Comparison of ENCODE assay signal across 20 mouse cellular contexts in the genomic region with DNA sequence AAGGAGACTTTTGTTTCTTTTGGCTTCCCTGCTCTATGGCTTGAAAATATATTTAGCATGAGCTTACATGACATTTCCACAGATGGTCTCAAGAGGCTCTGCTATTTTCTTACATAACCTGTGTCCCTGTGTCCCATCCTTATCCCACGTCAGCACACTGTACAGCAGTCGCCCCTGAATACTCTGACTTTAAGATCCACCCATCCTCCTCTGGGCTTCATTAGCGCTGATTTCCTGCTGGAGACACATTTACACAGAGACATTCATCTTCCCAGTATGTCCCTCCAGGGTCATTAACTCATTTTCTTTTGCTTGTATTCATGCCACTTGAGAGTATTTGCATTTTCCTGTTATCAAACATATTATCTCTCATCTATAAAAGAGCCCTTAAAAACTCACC.
A peak's percentile ranks its signal among the peaks of the same experiment; 100 is the strongest.
DNase-seq lines count a peak whose midpoint lies in the region; ATAC-seq lines count a peak whose summit lies in the region.
"Had no signal": no experiment of that assay in that cellular context is flagged by ENCODE, and none has a peak within 500 bp of the region (broad histone marks: within the 10 kb centered on the region; RNA-seq: fewer than 3 reads in every experiment).

No protein-coding gene starts in this region.

- 20% methylated on average over 3 of the region's 3 CpGs for WGBS in neural tube, embryonic 15.5 days

- H3K4me2 ChIP-seq in neural tube, embryonic 15.5 days = no peak overlapping the region
- H3K4me2 ChIP-seq: embryonic facial prominence, embryonic 13.5 days; heart, embryonic 11.5 days had no signal

- DNase-seq in heart, adult 11 months = peak; percentile 94
- no peak for DNase-seq in heart, adult 8-10 months (ENCODE audit: low spot score)
- peak; percentile 18 for DNase-seq in kidney, postnatal 14 days
- DNase-seq in kidney, adult 11 months = no peak
- peak; percentile 34 for DNase-seq in mesoderm, embryonic 11.5 days (ENCODE audit: low read depth, low spot score)
- DNase-seq: adrenal gland, adult 8-10 months; cerebellum, adult 9-11 months; gastrocnemius, postnatal 14 days; heart, postnatal 10 days; liver; spleen, adult 18-20 months; thymus, postnatal 25 days had no signal

- H3K4me3 ChIP-seq in neural tube, embryonic 15.5 days (replicated peaks) = no peak overlapping the region
- H3K4me3 ChIP-seq: embryonic facial prominence, embryonic 13.5 days had no signal

- H3K4me1 ChIP-seq in neural tube, embryonic 15.5 days = peaks cover 18% of the 10 kb centered on the region
- H3K4me1 ChIP-seq: embryonic facial prominence, embryonic 13.5 days had no signal

- peak overlapping the region; percentile 18; the same call in 1 of the 2 replicates for H3K27ac ChIP-seq in neural tube, embryonic 15.5 days (replicated peaks)
- H3K27ac ChIP-seq: embryonic facial prominence, embryonic 13.5 days had no signal

- no peaks in the 10 kb centered on the region for H3K27me3 ChIP-seq in neural tube, embryonic 15.5 days (replicated peaks)
- H3K27me3 ChIP-seq: embryonic facial prominence, embryonic 13.5 days had no signal

- H3K36me3 ChIP-seq in neural tube, embryonic 15.5 days = no peaks in the 10 kb centered on the region
- H3K36me3 ChIP-seq: embryonic facial prominence, embryonic 13.5 days had no signal

- no peak overlapping the region for H3K9ac ChIP-seq in neural tube, embryonic 15.5 days (replicated peaks)
- H3K9ac ChIP-seq: embryonic facial prominence, embryonic 13.5 days had no signal

- no peaks in the 10 kb centered on the region for H3K9me3 ChIP-seq in neural tube, embryonic 15.5 days (replicated peaks)
- H3K9me3 ChIP-seq: embryonic facial prominence, embryonic 13.5 days had no signal

- no peak for ATAC-seq in neural tube, embryonic 15.5 days (ENCODE audit: low FRiP score)
- no peak for ATAC-seq in CD4-positive, CD25-positive, alpha-beta regulatory T cell, adult 4 months
- ATAC-seq: inflammation-experienced regulatory T-cells, adult 6 months; lung, postnatal 0 days; midbrain, embryonic 16.5 days; Patski had no signal

Comparison
In these comparisons a context has a peak if more than half of its experiments do, and no peak if none do; other contexts are left out.
1. DNase-seq: peak in heart, adult 11 months (single experiment), kidney, postnatal 14 days (single experiment) and mesoderm, embryonic 11.5 days (single experiment); none in heart, adult 8-10 months (single experiment) and kidney, adult 11 months (single experiment).